Comparison of ENCODE assay signal across 17 mouse cellular contexts in the genomic region with DNA sequence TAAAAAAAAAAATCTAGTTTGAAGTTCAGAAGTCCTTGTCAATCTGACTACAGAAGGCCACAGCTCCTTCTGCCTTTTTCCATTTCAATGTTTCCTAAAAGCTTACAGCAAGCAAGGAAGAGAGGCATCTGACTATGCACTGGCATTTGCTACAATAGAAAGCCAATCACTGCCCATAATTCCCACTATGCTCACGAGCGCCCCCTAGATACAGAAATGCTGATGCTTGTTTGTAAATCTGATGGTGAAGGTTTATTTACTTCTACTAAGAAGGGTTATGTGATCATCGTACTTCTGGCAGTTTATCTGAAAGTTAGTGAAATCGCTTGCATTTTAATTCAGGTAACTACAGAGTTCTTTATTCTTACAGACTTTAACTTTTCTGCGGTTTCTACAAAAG.
A peak's percentile ranks its signal among the peaks of the same experiment; 100 is the strongest.
DNase-seq lines count a peak whose midpoint lies in the region; ATAC-seq and TF ChIP-seq lines count a peak whose summit lies in the region.
"Had no signal": no experiment of that assay in that cellular context is flagged by ENCODE, and none has a peak within 500 bp of the region (broad histone marks: within the 10 kb centered on the region; RNA-seq: fewer than 3 reads in every experiment).

No protein-coding gene starts in this region.

- H3K4me3 ChIP-seq in gastrocnemius, adult 2 months: no peak overlapping the region
- no peak overlapping the region for H3K4me3 ChIP-seq in layer of hippocampus, adult 2 months
- H3K4me3 ChIP-seq: embryonic facial prominence, embryonic 12.5 days; erythroblast, embryonic 14.5 days; forebrain, embryonic 13.5 days; hindbrain, embryonic 10.5 days had no signal

- H3K27ac ChIP-seq in gastrocnemius, adult 2 months: no peak overlapping the region
- H3K27ac ChIP-seq in layer of hippocampus, adult 2 months: no peak overlapping the region
- H3K27ac ChIP-seq: embryonic facial prominence, embryonic 12.5 days; forebrain, embryonic 13.5 days; hindbrain, embryonic 10.5 days had no signal

- intact Hi-C loops in gastrocnemius, adult 2 months (cut with DNase I): no loop called here
- intact Hi-C loops in gastrocnemius, postnatal 36 days (cut with DNase I): no loop called here

- POLR2A ChIA-PET in Patski (lab: Charles Lee): no interaction called here

- peak; percentile 19; the same call in 1 of the 2 replicates for TF ChIP-seq CTCF in gastrocnemius, adult 2 months (IDR thresholded peaks at IDR 0.05)
- peak; percentile 69 for TF ChIP-seq CTCF in layer of hippocampus, adult 2 months (conservative IDR thresholded peaks at IDR 0.05)
- peak; percentile 34 for TF ChIP-seq CTCF in Patski (IDR thresholded peaks at IDR 0.05)

- CTCF ChIA-PET in Patski (lab: Charles Lee): interaction anchor here (0.9 to 2.0 kb wide), 4 partner anchors 10 to 26 kb away, joined by 3 to 7 read pairs (median 5); no protein-coding TSS in a partner anchor

- DNase-seq in gastrocnemius, adult 2 months: no peak
- no peak for DNase-seq in gastrocnemius, postnatal 36 days
- no peak for DNase-seq in layer of hippocampus, adult 2 months (ENCODE audit: low spot score in 2 of 2)
- no peak for DNase-seq in layer of hippocampus, adult 9-10 months (ENCODE audit: low spot score)
- DNase-seq in lung, postnatal 36 days: peak; percentile 3
- no peak for DNase-seq in lung, postnatal 14 days
- DNase-seq in Patski (ENCODE audit: low read depth, low spot score): no peak
- DNase-seq in natural killer cell, adult 2 months (ENCODE audit: low spot score in 2 of 2): no peak
- DNase-seq: adrenal gland, adult 2 months; cerebellum, adult 9-11 months; gastrocnemius, postnatal 25 days; thymus, postnatal 14 days had no signal

- ATAC-seq in Patski: no peak
- ATAC-seq: CD4-positive, CD25-positive, alpha-beta regulatory T cell, adult 4 months; forebrain, embryonic 13.5 days had no signal

- in situ Hi-C loops in Patski (cut with MboI; ENCODE audit: low pct_unique_long_range_greater_than_20kb): no loop called here

- H3K27me3 ChIP-seq in Patski: no peaks in the 10 kb centered on the region
- H3K27me3 ChIP-seq: embryonic facial prominence, embryonic 12.5 days; forebrain, embryonic 13.5 days had no signal

Comparison
In these comparisons a context has a peak if more than half of its experiments do, and no peak if none do; other contexts are left out.
1. CTCF ChIP-seq: peak in every context shown above with its lines; median percentile 69 in layer of hippocampus, adult 2 months; 34 in Patski; 19 in gastrocnemius, adult 2 months.